Mouse (Mus musculus) heart, postnatal 0 days (tissue): ENCODE data around the gene Treml4. TPM values are rescaled to one million over a fixed set of nuclear protein-coding genes. Genes with fewer than 3 reads are reported as not detected.
A peak's percentile ranks its signal among the peaks of the same experiment; 100 is the strongest.
"Not testable (repeated sequence)": the region's sequence is repeated elsewhere in the genome, so short reads cannot be mapped to it uniquely, and the experiment has no call there.

Experiments
- ATAC-seq: fragments of 200-750 bp; cut with Nextera tagmentation; 2 replicates; pipeline ENCODE4 v1.8.0; 2017; ENCODE audit warnings: low read depth, moderate number of reproducible peaks, moderate library complexity; ENCODE audit not compliant: insufficient read depth
- DNase-seq: peaks from one replicate; pipeline ENCODE4 v3.0.0-alpha.2; 2016; ENCODE audit warnings: low spot score
- H3K27ac ChIP-seq: fragments of 300-500 bp; sonication (generic); 2 replicates; pipeline ENCODE4 v1.5.1; 2014; ENCODE audit warnings: low read depth, mild to moderate bottlenecking
- H3K27me3 ChIP-seq: fragments of 300-500 bp; sonication (generic); 2 replicates; pipeline ENCODE4 v1.6.1; 2014; ENCODE audit warnings: low read length, mixed read lengths; ENCODE audit not compliant: control insufficient read depth, insufficient read depth
- H3K36me3 ChIP-seq: fragments of 300-500 bp; sonication (generic); replicated peaks from 2 replicates; pipeline ENCODE4 v1.6.1; 2014; ENCODE audit warnings: low read length, mixed read lengths; ENCODE audit not compliant: control insufficient read depth, insufficient read depth
- H3K4me1 ChIP-seq: fragments of 300-500 bp; sonication (generic); 2 replicates; pipeline ENCODE4 v1.6.1; 2014; ENCODE audit warnings: antibody characterized with exemption; ENCODE audit not compliant: control insufficient read depth, insufficient read depth
- H3K4me2 ChIP-seq: fragments of 300-500 bp; sonication (generic); 2 replicates; pipeline ENCODE4 v1.6.1; 2014; ENCODE audit warnings: low read depth, mild to moderate bottlenecking, low read length, moderate library complexity
- H3K4me3 ChIP-seq: fragments of 300-500 bp; sonication (generic); 2 replicates; pipeline ENCODE4 v1.5.1; 2014; ENCODE audit warnings: low read depth, low read length
- H3K9ac ChIP-seq: fragments of 300-500 bp; sonication (generic); replicated peaks from 2 replicates; pipeline ENCODE4 v1.6.1; 2014; ENCODE audit warnings: low read depth, low read length, mixed read lengths
- H3K9me3 ChIP-seq: fragments of 300-500 bp; sonication (generic); replicated peaks from 2 replicates; pipeline ENCODE4 v1.6.1; 2016; ENCODE audit warnings: low read length; ENCODE audit not compliant: control insufficient read depth
- CTCF ChIP-seq: IDR thresholded peaks from 2 replicates; pipeline ENCODE4 v1.5.1; 2016; ENCODE audit warnings: antibody characterized with exemption, control low read depth, low read depth
- EP300 ChIP-seq: IDR thresholded peaks from 2 replicates; pipeline ENCODE4 v1.6.1; 2016; ENCODE audit warnings: antibody characterized with exemption, low read depth
- WGBS: fragments of 180-500 bp; shearing (Covaris S2); extraction: QIAGEN DNeasy Blood & Tissue Kit; methylation state at CpG from one replicate; pipeline ENCODE4 v1.1.7; 2014; 5-methylcytosine and 5-hydroxymethylcytosine counted together
- polyA plus RNA-seq: library from polyadenylated mRNA; unstranded; fragments of >200 nt; fragmentation: Nextera tagmentation; extraction: Ambion mirVana; gene quantifications from 2 replicates; pipeline ENCODE4 v1.2.1, GENCODE M21; 2015
- total RNA-seq: library from RNA; depleted of rRNA; stranded (reverse); fragments of >200 nt; gene quantifications from 2 replicates; pipeline ENCODE4 v1.2.3, GENCODE M21; 2014; ENCODE audit warnings: low replicate concordance

Treml4 gene
- total and polyA plus RNA-seq, 2 experiments from 2014 or later = 0.44 TPM; not detected in 1

DNA sequence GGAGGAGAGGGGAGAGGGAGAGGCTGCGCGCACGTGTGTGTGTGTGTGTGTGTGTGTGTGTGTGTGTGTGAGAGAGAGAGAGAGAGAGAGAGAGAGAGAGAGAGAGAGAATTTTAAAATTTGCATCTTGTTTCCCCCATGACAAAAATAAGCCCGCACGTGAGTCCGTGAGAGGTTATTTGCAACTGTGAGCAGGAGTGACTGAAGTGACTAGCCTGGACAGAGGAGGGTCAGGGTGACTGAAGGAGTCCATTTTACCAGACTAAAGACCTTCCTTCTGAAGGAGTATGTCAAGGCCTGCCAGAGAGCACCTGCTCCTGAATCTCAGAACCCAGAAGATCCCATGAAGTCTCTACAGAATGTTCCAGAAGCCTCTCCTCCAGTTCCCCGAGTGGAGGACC is 35.7 kb downstream of the Treml4 start:
- H3K27ac ChIP-seq = no peak overlapping the region

DNA sequence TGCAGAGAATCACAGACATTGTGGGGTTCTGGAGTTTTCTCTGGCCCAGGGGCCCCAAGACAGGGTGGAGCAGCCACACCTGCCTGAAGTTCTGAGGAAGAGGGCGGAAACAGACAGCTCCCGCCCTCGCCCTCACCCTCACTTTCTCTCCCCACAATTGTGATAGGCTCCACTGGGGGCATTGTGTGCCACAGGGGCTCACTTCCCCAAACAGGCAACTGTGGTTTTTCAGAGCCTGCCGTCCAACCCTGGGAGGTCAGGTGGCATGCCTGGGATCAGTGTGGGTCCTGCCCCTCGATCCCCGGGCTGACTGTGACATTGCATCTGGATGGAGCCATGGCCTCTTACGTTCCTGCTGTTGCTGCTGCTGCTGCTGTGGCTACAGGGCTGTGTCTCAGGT is 36.1 kb downstream of the Treml4 start:
- peak overlapping the region; percentile 8; the same call in 1 of the 2 replicates for H3K4me2 ChIP-seq
- DNase-seq (no peak), ATAC-seq (no peak)
- H3K9me3 ChIP-seq = no peaks in the 10 kb centered on the region
- no peak overlapping the region for H3K9ac ChIP-seq
- H3K36me3 ChIP-seq = no peaks in the 10 kb centered on the region
- no peaks in the 10 kb centered on the region for H3K4me1 ChIP-seq
- 72% methylated on average over 7 of the region's 7 CpGs for WGBS
- no peak overlapping the region for H3K27ac ChIP-seq
- H3K4me3 ChIP-seq = peak overlapping the region; percentile 17; the same call in 1 of the 2 replicates
- TF ChIP-seq CTCF = no peak
- no peak for TF ChIP-seq EP300
- no peaks in the 10 kb centered on the region for H3K27me3 ChIP-seq

More for the DNA sequence above, 35.7 kb downstream of the Treml4 start:
- TF ChIP-seq EP300 = no peak
- Histone ChIP-seq H3K9me3 (no peaks in the 10 kb centered on the region), H3K27me3 (no peaks in the 10 kb centered on the region), H3K4me3 (no peak overlapping the region), H3K4me1 (no peaks in the 10 kb centered on the region), H3K9ac (no peak overlapping the region), H3K4me2 (no peak overlapping the region), H3K36me3 (no peaks in the 10 kb centered on the region)
- WGBS = 38% methylated on average over 6 of the region's 7 CpGs
- DNase-seq = no peak
- ATAC-seq = no peak

DNA sequence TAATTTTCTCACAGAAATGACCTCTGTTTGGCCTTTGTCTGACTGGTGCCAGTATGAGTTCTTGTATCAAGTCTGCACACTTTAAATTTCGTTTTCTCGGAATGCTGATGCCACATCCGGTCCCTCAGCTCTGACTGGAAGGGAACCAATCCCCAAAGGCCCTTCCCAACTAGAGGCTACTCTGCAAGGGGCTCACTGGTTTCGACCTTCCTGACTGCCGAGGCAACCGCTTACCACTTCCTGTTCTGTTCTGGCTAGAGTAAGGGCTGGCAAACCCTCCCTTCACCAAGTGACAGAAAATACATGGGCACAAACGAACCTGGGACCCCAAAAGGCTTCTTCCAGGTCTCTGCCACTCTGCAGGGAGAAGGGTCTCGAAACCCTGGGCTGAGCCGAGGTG is 36.8 kb downstream of the Treml4 start:
- Histone ChIP-seq H3K4me2 (peak overlapping the region; percentile 8; the same call in 1 of the 2 replicates), H3K27me3 (no peaks in the 10 kb centered on the region), H3K9ac (no peak overlapping the region), H3K36me3 (no peaks in the 10 kb centered on the region), H3K4me1 (no peaks in the 10 kb centered on the region), H3K9me3 (no peaks in the 10 kb centered on the region), H3K4me3 (peak overlapping the region; percentile 17; the same call in 1 of the 2 replicates), H3K27ac (no peak overlapping the region; the same call in 1 of the 2 replicates)
- 62% methylated on average over 9 of the region's 9 CpGs for WGBS
- DNase-seq (no peak), ATAC-seq (no peak)
- TF ChIP-seq EP300 (no peak), CTCF (no peak)

DNA sequence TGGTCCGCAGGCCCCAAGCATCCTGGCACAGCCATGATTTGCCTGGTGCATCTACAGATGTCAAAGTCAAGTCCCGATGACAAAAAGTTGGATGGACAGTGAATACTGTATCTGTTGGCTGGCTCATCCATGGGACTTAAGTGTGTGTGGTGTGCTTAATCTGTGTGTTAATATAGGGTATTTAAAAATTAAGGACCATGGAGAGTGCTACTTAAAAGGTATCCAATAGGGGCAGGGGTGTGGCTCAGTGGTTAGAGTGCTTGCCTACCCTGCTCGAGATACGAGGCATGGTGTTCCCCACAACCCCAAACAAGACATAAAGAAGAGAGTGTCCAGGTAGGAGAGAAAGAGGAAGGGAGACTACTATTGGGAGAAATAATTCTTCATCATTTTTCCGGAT is 37.7 kb downstream of the Treml4 start:
- Histone ChIP-seq H3K4me3 (no peak overlapping the region), H3K9ac (no peak overlapping the region), H3K27ac (no peak overlapping the region), H3K4me1 (no peaks in the 10 kb centered on the region), H3K27me3 (no peaks in the 10 kb centered on the region), H3K9me3 (no peaks in the 10 kb centered on the region), H3K4me2 (no peak overlapping the region), H3K36me3 (no peaks in the 10 kb centered on the region)
- no peak for ATAC-seq
- DNase-seq = no peak
- TF ChIP-seq EP300 = no peak
- no peak for TF ChIP-seq CTCF
- WGBS = 79% methylated on average over 5 of the region's 5 CpGs

- H3K27ac ChIP-seq = no peak overlapping the region
- no peaks in the 10 kb centered on the region for H3K4me1 ChIP-seq
- no peak overlapping the region for H3K4me3 ChIP-seq
- ATAC-seq = no peak
- DNase-seq = no peak
- no peaks in the 10 kb centered on the region for H3K36me3 ChIP-seq
- no peaks in the 10 kb centered on the region for H3K9me3 ChIP-seq
- no peak for TF ChIP-seq EP300
- no peak for TF ChIP-seq CTCF
- WGBS = 80% methylated on average over 2 of the region's 2 CpGs
- H3K4me2 ChIP-seq = no peak overlapping the region
- H3K9ac ChIP-seq = no peak overlapping the region
- no peaks in the 10 kb centered on the region for H3K27me3 ChIP-seq
These were observed 48.0 kb downstream of the Treml4 start for GRCm38 (mm10) chr17:48312124-48312523.

DNA sequence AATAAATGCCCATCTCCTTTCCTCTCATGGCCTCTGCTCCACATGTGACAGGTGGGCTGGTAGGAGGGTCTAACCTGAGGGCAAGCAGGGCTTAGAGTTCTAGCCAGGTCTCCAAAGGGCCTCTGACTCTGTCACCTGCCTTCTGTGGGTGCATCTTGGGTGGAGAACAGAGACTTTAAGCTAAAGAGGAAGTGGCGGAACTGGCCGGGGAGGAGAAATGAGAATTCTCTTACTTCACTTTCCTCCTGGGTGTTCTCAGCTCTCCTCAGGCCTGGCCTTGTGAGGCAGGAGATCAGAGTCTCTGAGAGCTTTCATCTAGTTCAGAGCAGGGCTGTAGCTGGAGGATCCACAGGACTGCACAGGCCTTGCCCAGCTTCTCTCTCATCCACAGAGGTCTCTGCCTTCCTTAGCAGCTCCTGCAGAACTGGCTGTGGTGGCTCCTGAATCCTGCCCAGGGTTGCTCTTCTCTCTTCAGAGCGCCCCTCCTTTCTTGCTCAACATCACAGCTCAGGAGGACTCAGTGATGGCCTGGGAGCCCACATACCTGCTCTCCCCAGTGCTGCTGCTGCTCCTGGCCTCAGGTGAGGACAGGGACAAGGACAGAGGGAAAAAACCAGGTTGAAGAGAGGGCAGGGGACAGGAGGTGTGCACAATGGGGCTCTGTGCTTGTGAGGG is 51.9 kb downstream of the Treml4 start, which contains the start of gene B430306N03Rik:
B430306N03Rik (plus strand) TSS at position 237 of the 675 bp plus-strand sequence.
- not testable (repeated sequence) for H3K4me1 ChIP-seq, H3K27me3 ChIP-seq, H3K9ac ChIP-seq, H3K27ac ChIP-seq, ATAC-seq, DNase-seq, H3K36me3 ChIP-seq, H3K9me3 ChIP-seq, H3K4me2 ChIP-seq, H3K4me3 ChIP-seq
- 72% methylated on average over 3 of the region's 3 CpGs for WGBS
